Mouse (Mus musculus) embryonic fibroblast, embryonic 13.5 days (primary cell): ENCODE results near the gene Foxd3.

Source experiments
- CTCF ChIP-seq: IDR thresholded peaks from 2 replicates; pipeline ENCODE4 v1.5.1; 2011; ENCODE audit warnings: mild to moderate bottlenecking, control low read depth, low read length, moderate library complexity, borderline replicate concordance; ENCODE audit not compliant: insufficient read depth
- POLR2A ChIP-seq: IDR thresholded peaks from 2 replicates; pipeline ENCODE4 v1.6.1; 2011; ENCODE audit warnings: low read depth, mild to moderate bottlenecking, control low read depth, low read length, moderate library complexity

DNA sequence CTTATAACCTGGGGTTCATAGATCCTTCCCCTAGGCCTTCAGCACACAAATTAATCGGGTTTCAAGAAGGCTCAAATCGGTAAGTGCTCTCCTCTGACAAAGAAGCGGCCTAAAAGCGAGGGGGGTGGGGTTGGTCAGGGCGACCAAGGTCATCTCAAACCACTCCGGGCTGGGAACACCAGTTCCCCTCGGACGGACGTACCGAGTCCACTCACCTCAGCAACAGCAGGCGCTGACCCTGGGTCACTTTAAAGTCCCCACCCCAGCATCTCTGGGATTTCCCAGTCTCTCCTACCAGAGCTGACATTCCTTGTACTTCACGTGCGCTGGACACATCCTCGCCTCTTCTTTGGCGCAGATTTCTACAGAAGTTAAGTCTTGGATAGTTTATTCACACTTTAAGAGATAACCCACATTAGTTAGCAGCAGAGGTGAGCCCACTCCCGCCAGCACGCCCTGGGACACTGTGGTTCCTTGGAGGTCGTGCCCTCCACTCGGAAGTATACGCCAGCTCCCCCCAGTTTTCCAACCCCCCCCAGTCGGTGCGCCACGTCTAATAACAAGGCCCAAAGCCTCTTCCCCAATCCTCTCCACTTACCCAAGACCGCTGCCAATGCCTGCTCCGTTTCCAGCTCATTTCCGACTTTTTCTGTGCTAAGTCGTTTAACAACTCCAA, 1.3 kb upstream of the Foxd3 start:
- no peak for TF ChIP-seq CTCF
- no peak for TF ChIP-seq POLR2A
